Mouse (Mus musculus): ENCODE results near the gene Cyp20a1. TPM values are rescaled to one million over a fixed set of nuclear protein-coding genes. Genes with fewer than 3 reads are reported as not detected.

The Cyp20a1 gene
- total and polyA plus RNA-seq, 2 experiments: 4.0 to 19.6 TPM

GRCm38 (mm10) chr1:60428932-60429331 lies 85.8 kb downstream of the Cyp20a1 start:
- no peak overlapping the region for H3K9ac ChIP-seq (ENCODE audit: low read depth, low read length)
- H3K4me3 ChIP-seq (ENCODE audit: insufficient read depth, low read depth, low read length): no peak overlapping the region
- H3K36me3 ChIP-seq (ENCODE audit: control insufficient read depth, insufficient read depth, low read length): no peaks in the 10 kb centered on the region
- DNase-seq (ENCODE audit: extremely low read depth, low read depth, low spot score): peak; percentile 13
- no peaks in the 10 kb centered on the region; the same call in 1 of the 2 replicates for H3K79me2 ChIP-seq (ENCODE audit: control insufficient read depth, insufficient read depth, low read length)
- TF ChIP-seq CTCF (IDR thresholded peaks at IDR 0.05; ENCODE audit: low read depth, low read length) (peak; percentile 78), POLR2A (IDR thresholded peaks at IDR 0.05; ENCODE audit: extremely low read depth, insufficient read depth, low read length) (no peak)
- no peak overlapping the region for H3K27ac ChIP-seq (replicated peaks; ENCODE audit: insufficient read depth, low read depth, low read length)
- WGBS: 80% methylated on average over 2 of the region's 2 CpGs
- H3K4me1 ChIP-seq (ENCODE audit: control insufficient read depth, insufficient read depth, low read length): no peaks in the 10 kb centered on the region; the same call in 1 of the 2 replicates
- H3K27me3 ChIP-seq (ENCODE audit: control insufficient read depth, insufficient read depth, low read length): no peaks in the 10 kb centered on the region

- WGBS: 95% methylated on average over 5 of the region's 5 CpGs
- Histone ChIP-seq H3K9ac (ENCODE audit: low read depth, low read length) (no peak overlapping the region), H3K4me1 (ENCODE audit: control insufficient read depth, insufficient read depth, low read length) (no peaks in the 10 kb centered on the region; the same call in 1 of the 2 replicates), H3K27ac (replicated peaks; ENCODE audit: insufficient read depth, low read depth, low read length) (no peak overlapping the region), H3K27me3 (ENCODE audit: control insufficient read depth, insufficient read depth, low read length) (no peaks in the 10 kb centered on the region), H3K4me3 (ENCODE audit: insufficient read depth, low read depth, low read length) (no peak overlapping the region), H3K36me3 (ENCODE audit: control insufficient read depth, insufficient read depth, low read length) (no peaks in the 10 kb centered on the region), H3K79me2 (ENCODE audit: control insufficient read depth, insufficient read depth, low read length) (no peaks in the 10 kb centered on the region; the same call in 1 of the 2 replicates)
- no peak for TF ChIP-seq POLR2A (IDR thresholded peaks at IDR 0.05; ENCODE audit: extremely low read depth, insufficient read depth, low read length)
- TF ChIP-seq CTCF (IDR thresholded peaks at IDR 0.05; ENCODE audit: low read depth, low read length): no peak
- no peak for DNase-seq (ENCODE audit: extremely low read depth, low read depth, low spot score)
These were observed 88.4 kb downstream of the Cyp20a1 start for GRCm38 (mm10) chr1:60431531-60431930.

DNA sequence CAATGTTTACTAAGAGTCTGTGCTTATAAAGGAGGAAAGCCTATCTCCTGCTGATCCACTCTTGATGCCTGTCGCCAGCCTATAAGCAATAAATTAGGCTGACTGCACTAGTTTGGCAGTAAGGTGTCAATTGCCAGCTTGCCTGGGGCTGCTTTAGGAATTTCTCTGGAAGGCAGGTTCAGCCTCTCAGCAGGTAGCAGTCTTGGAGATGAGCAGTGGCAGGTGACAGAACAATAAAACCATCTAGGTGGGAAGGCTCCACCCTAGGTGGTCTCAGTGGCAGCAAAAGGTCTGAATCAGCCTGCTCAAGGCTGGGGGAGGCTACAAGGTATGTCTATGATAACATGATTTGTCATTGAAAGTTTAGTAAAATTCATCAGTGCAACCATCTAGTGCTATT lies 89.4 kb downstream of the Cyp20a1 start:
- no peak overlapping the region for H3K4me3 ChIP-seq (ENCODE audit: insufficient read depth, low read depth, low read length)
- no peaks in the 10 kb centered on the region for H3K27me3 ChIP-seq (ENCODE audit: control insufficient read depth, insufficient read depth, low read length)
- no peaks in the 10 kb centered on the region for H3K36me3 ChIP-seq (ENCODE audit: control insufficient read depth, insufficient read depth, low read length)
- no peaks in the 10 kb centered on the region for H3K4me1 ChIP-seq (ENCODE audit: control insufficient read depth, insufficient read depth, low read length)
- H3K27ac ChIP-seq (replicated peaks; ENCODE audit: insufficient read depth, low read depth, low read length): no peak overlapping the region
- DNase-seq (ENCODE audit: extremely low read depth, low read depth, low spot score): no peak
- WGBS: 81% methylated on average over 1 of the region's 1 CpGs
- H3K9ac ChIP-seq (ENCODE audit: low read depth, low read length): no peak overlapping the region
- no peak for TF ChIP-seq POLR2A (IDR thresholded peaks at IDR 0.05; ENCODE audit: extremely low read depth, insufficient read depth, low read length)
- no peak for TF ChIP-seq CTCF (IDR thresholded peaks at IDR 0.05; ENCODE audit: low read depth, low read length)
- H3K79me2 ChIP-seq (ENCODE audit: control insufficient read depth, insufficient read depth, low read length): no peaks in the 10 kb centered on the region; the same call in 1 of the 2 replicates

Other genes with a start within 250 kb of the Cyp20a1 start
- gene Carf, start 245.1 kb upstream of the Cyp20a1 start, total RNA-seq (2014; rRNA removed): 4.7 and 5.8 TPM in 2 replicates
- 0.61 and 0.69 TPM in 2 replicates for gene Carf, start 245.1 kb upstream of the Cyp20a1 start, polyA plus RNA-seq (2012; rRNA removed)
- gene Wdr12, start 244.7 kb upstream of the Cyp20a1 start, total RNA-seq (2014; rRNA removed): 9.0 and 11.6 TPM in 2 replicates
- 4.8 and 6.3 TPM in 2 replicates for gene Wdr12, start 244.7 kb upstream of the Cyp20a1 start, polyA plus RNA-seq (2012; rRNA removed)
- gene Nbeal1, start 162.7 kb upstream of the Cyp20a1 start, total RNA-seq (2014; rRNA removed): 33.0 and 38.1 TPM in 2 replicates
- 1.2 and 1.4 TPM in 2 replicates for gene Nbeal1, start 162.7 kb upstream of the Cyp20a1 start, polyA plus RNA-seq (2012; rRNA removed)
- gene Abi2, start 66.3 kb downstream of the Cyp20a1 start, total RNA-seq (2014; rRNA removed): 2.2 and 3.7 TPM in 2 replicates
- 0.41 and 0.62 TPM in 2 replicates for gene Abi2, start 66.3 kb downstream of the Cyp20a1 start, polyA plus RNA-seq (2012; rRNA removed)
- gene Raph1, start 223.8 kb downstream of the Cyp20a1 start, total RNA-seq (2014; rRNA removed): 72.6 and 86.1 TPM in 2 replicates
- 13.9 and 18.5 TPM in 2 replicates for gene Raph1, start 223.8 kb downstream of the Cyp20a1 start, polyA plus RNA-seq (2012; rRNA removed)